Mouse (Mus musculus): ENCODE measurements around the gene Pdzrn3.

- TF ChIP-seq CTCF (IDR thresholded peaks at IDR 0.05; ENCODE audit: borderline replicate concordance, insufficient read depth, low read depth, low read length), result no peak
- TF ChIP-seq POLR2A (IDR thresholded peaks at IDR 0.05; ENCODE audit: borderline replicate concordance, insufficient read depth, low read length), result no peak
These were observed 123.0 kb downstream of the Pdzrn3 start for GRCm38 (mm10) chr6:101254652-101255051.
